1 mouse cellular context compared by ENCODE assay signal in the genomic region with DNA sequence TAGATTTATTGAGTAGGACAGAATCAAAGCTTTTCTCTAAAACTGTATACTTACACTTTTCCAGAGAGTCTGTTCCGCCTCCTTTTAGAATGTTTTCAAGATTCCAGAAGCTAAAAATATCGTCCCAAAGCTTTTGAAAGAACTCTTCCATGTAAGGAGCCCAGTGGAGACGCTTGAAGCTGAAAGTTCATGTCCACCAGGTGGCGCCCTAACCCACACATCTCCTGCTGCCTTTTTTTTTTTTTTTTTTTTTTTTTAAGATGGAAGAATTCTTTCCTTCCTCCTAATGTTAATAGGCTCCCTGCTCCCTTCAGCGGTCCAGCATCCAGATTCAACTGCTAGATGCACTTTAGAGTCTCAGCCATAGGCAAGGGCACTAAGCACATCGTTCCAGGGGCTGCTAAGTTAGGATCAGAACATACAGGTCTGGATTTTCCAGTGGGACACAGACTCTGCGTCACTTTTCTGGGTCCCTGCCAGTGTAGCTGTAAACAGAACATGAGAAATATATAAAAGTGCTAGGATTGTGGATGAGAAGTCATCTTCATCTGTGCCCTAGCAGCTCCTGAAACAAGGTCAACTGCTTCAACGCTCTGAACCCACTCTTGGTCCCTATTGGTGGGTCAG.
TF ChIP-seq lines count a peak whose summit lies in the region.

No protein-coding gene starts in this region.

TF ChIP-seq in myocyte, 11 proteins besides CTCF, POLR2A, EP300 and RAD21 (continued from another document):
- TF ChIP-seq MAX (IDR thresholded peaks at IDR 0.05; ENCODE audit: low read depth): no peak
- no peak for TF ChIP-seq REST (IDR thresholded peaks at IDR 0.05; ENCODE audit: insufficient read depth, insufficient read length)
- no peak for TF ChIP-seq POLR2AphosphoS2 (IDR thresholded peaks at IDR 0.05; ENCODE audit: insufficient read length, low read depth)
- TF ChIP-seq TCF12 (IDR thresholded peaks at IDR 0.05; ENCODE audit: insufficient read depth, poor library complexity, severe bottlenecking): no peak
- TF ChIP-seq MYOG (IDR thresholded peaks at IDR 0.05; ENCODE audit: control insufficient read depth in 1 of 3, insufficient read depth in 1 of 3, insufficient read length in 2 of 3, low read depth in 2 of 3): no peak
- TF ChIP-seq TCF3 (IDR thresholded peaks at IDR 0.05; ENCODE audit: insufficient read length, low read depth): no peak
- no peak for TF ChIP-seq CEBPB (IDR thresholded peaks at IDR 0.05; ENCODE audit: insufficient read depth, poor library complexity, severe bottlenecking)
- no peak for TF ChIP-seq E2F4 (IDR thresholded peaks at IDR 0.05; ENCODE audit: insufficient read depth)
- no peak for TF ChIP-seq USF1 (IDR thresholded peaks at IDR 0.05; ENCODE audit: low read depth)
TF ChIP-seq in myocyte: peak in this region for 0.
